Mouse (Mus musculus) CD4-positive naive resting alpha-beta T cell, adult 57 days (primary cell): Measurements from ENCODE around the gene Chil3. TPM values are rescaled to one million over a fixed set of nuclear protein-coding genes. Genes with fewer than 3 reads are reported as not detected.

ENCODE experiments used
- total RNA-seq: library from RNA; stranded (reverse); gene quantifications from one replicate; pipeline ENCODE4 v1.2.4, GENCODE M21; 2023

Gene Chil3
- 2.9 TPM for total RNA-seq

GRCm38 (mm10) chr3:106167464-106167863 is at the start of gene Chil3:
TSS of gene Chil3 (minus strand) at chr3:106167564.

GRCm38 (mm10) chr3:106112929-106113328 is 54.4 kb downstream of the Chil3 start, which contains the start of gene Chia1:
TSS of gene Chia1 (plus strand) at chr3:106113229.

Other genes with a start within 250 kb of the Chil3 start
- gene I830077J02Rik, start 234.9 kb downstream of the Chil3 start, total RNA-seq = 2.6 TPM
- gene Wdr77, start 208.2 kb downstream of the Chil3 start, total RNA-seq = 44.5 TPM
- gene Atp5f1, start 207.5 kb downstream of the Chil3 start, total RNA-seq = 130 TPM
- 8.8 TPM for gene Ovgp1, start 193.9 kb downstream of the Chil3 start, total RNA-seq
- gene Pifo, start 152.9 kb downstream of the Chil3 start, total RNA-seq = 1.1 TPM
- gene Chil5, start 134.8 kb downstream of the Chil3 start, total RNA-seq = 4.0 TPM
- gene Chia1, start 54.3 kb downstream of the Chil3 start, total RNA-seq = not detected
- gene Chil4, start 51.9 kb upstream of the Chil3 start, total RNA-seq = not detected
- not detected for gene Chil6, start 238.6 kb upstream of the Chil3 start, total RNA-seq